Mouse (Mus musculus) spleen, adult 2 months (tissue): ENCODE results near the gene Fgfr2. TPM values are rescaled to one million over a fixed set of nuclear protein-coding genes. Genes with fewer than 3 reads are reported as not detected.

ENCODE experiments used
- DNase-seq, 2 experiments: peaks; one replicate each; pipeline versions ENCODE4 v3.0.0 to v3.0.0-alpha.2; 2012 to 2021; ENCODE audit warnings: low spot score in 2 of 2, low read depth in 1 of 2
- H3K27ac ChIP-seq: fragments of 200-500 bp; 2 replicates; pipeline ENCODE4 v1.5.1; 2012; ENCODE audit warnings: low read length, inconsistent platforms; ENCODE audit not compliant: insufficient read depth
- H3K27me3 ChIP-seq: fragments of 200-500 bp; 2 replicates; pipeline ENCODE4 v1.6.1; 2012; ENCODE audit warnings: mild to moderate bottlenecking, moderate library complexity, low read length, inconsistent platforms; ENCODE audit not compliant: control insufficient read depth, insufficient read depth
- H3K36me3 ChIP-seq: fragments of 200-500 bp; 2 replicates; pipeline ENCODE4 v1.6.1; 2012; ENCODE audit warnings: mild to moderate bottlenecking, low read length, inconsistent platforms; ENCODE audit not compliant: control insufficient read depth, insufficient read depth
- H3K4me1 ChIP-seq: fragments of 200-500 bp; 2 replicates; pipeline ENCODE4 v1.6.1; 2011; ENCODE audit warnings: inconsistent platforms; ENCODE audit not compliant: control insufficient read depth, insufficient read depth, insufficient read length
- H3K4me3 ChIP-seq: fragments of 200-500 bp; 2 replicates; pipeline ENCODE4 v1.5.1; 2011; ENCODE audit warnings: mild to moderate bottlenecking, inconsistent platforms; ENCODE audit not compliant: insufficient read depth, insufficient read length; ENCODE audit errors: extremely low read depth
- CTCF ChIP-seq: fragments of 200-500 bp; IDR thresholded peaks from 2 replicates; pipeline ENCODE4 v1.5.1; 2011; ENCODE audit warnings: mild to moderate bottlenecking, inconsistent platforms; ENCODE audit not compliant: insufficient read depth, insufficient read length, insufficient replicate concordance; ENCODE audit errors: extremely low read depth
- POLR2A ChIP-seq: fragments of 200-500 bp; IDR thresholded peaks from 2 replicates; pipeline ENCODE4 v1.6.1; 2011; ENCODE audit warnings: low read depth, low read length, inconsistent platforms
- WGBS: fragments of 180-500 bp; shearing (Covaris S2); methylation state at CpG from one replicate; pipeline ENCODE4 v1.1.7; 2018; 5-methylcytosine and 5-hydroxymethylcytosine counted together
- polyA plus RNA-seq: library from polyadenylated mRNA; depleted of rRNA; stranded (reverse); fragments of >200 nt; gene quantifications from 2 replicates; pipeline ENCODE4 v1.2.3, GENCODE M21; 2012

Fgfr2 gene
- polyA plus RNA-seq, 1 experiment, result 1.6 TPM

GRCm38 (mm10) chr7:132703515-132704309 lies 419.4 kb downstream of the Fgfr2 start:
- no peak overlapping the region for H3K4me3 ChIP-seq
- H3K36me3 ChIP-seq, result no peaks in the 10 kb centered on the region
- H3K27me3 ChIP-seq, result no peaks in the 10 kb centered on the region
- DNase-seq, result no peak
- no peak overlapping the region; the same call in 1 of the 2 replicates for H3K27ac ChIP-seq
- H3K4me1 ChIP-seq, result peaks cover 36% of the 10 kb centered on the region; the same call in 1 of the 2 replicates
- 93% methylated on average over 9 of the region's 9 CpGs for WGBS
- TF ChIP-seq CTCF, result no peak
- TF ChIP-seq POLR2A, result no peak

- no peak overlapping the region for H3K27ac ChIP-seq
Measured at GRCm38 (mm10) chr7:132702492-132703070, 420.6 kb downstream of the Fgfr2 start.

GRCm38 (mm10) chr7:132702024-132702423 lies 421.1 kb downstream of the Fgfr2 start:
- Histone ChIP-seq H3K36me3 (no peaks in the 10 kb centered on the region), H3K27me3 (no peaks in the 10 kb centered on the region), H3K4me3 (no peak overlapping the region), H3K4me1 (peaks cover 36% of the 10 kb centered on the region; the same call in 1 of the 2 replicates), H3K27ac (no peak overlapping the region)
- TF ChIP-seq CTCF (no peak), POLR2A (no peak)
- WGBS, result 84% methylated on average over 3 of the region's 3 CpGs
- no peak for DNase-seq

More at GRCm38 (mm10) chr7:132702492-132703070, 420.6 kb downstream of the Fgfr2 start:
- Histone ChIP-seq H3K36me3 (no peaks in the 10 kb centered on the region), H3K4me3 (no peak overlapping the region), H3K4me1 (peaks cover 36% of the 10 kb centered on the region; the same call in 1 of the 2 replicates), H3K27me3 (no peaks in the 10 kb centered on the region)
- DNase-seq, result no peak
- WGBS, result 54% methylated on average over 5 of the region's 5 CpGs
- TF ChIP-seq CTCF (no peak), POLR2A (no peak)

- no peak overlapping the region for H3K4me3 ChIP-seq
- 97% methylated on average over 3 of the region's 3 CpGs for WGBS
- no peak for DNase-seq
- no peaks in the 10 kb centered on the region for H3K36me3 ChIP-seq
- no peak for TF ChIP-seq POLR2A
- TF ChIP-seq CTCF, result no peak
- peaks cover 36% of the 10 kb centered on the region; the same call in 1 of the 2 replicates for H3K4me1 ChIP-seq
- H3K27ac ChIP-seq, result no peak overlapping the region
- no peaks in the 10 kb centered on the region for H3K27me3 ChIP-seq
Measured at GRCm38 (mm10) chr7:132701412-132701811, 421.7 kb downstream of the Fgfr2 start.

- DNase-seq, result no peak
- H3K4me3 ChIP-seq, result no peak overlapping the region
- H3K27ac ChIP-seq, result peak overlapping the region; percentile 37
- H3K27me3 ChIP-seq, result no peaks in the 10 kb centered on the region
- H3K36me3 ChIP-seq, result no peaks in the 10 kb centered on the region
- H3K4me1 ChIP-seq, result peaks cover 36% of the 10 kb centered on the region; the same call in 1 of the 2 replicates
- WGBS, result 39% methylated on average over 4 of the region's 4 CpGs
- TF ChIP-seq POLR2A, result no peak
- no peak for TF ChIP-seq CTCF
Measured at GRCm38 (mm10) chr7:132700107-132700506, 423.0 kb downstream of the Fgfr2 start.

GRCm38 (mm10) chr7:132699639-132700038 lies 423.5 kb downstream of the Fgfr2 start:
- Histone ChIP-seq H3K27ac (0 out of 2 replicates have a peak overlapping the region, but pooled peaks have one; percentile 37), H3K27me3 (no peaks in the 10 kb centered on the region), H3K36me3 (no peaks in the 10 kb centered on the region), H3K4me1 (peaks cover 36% of the 10 kb centered on the region; the same call in 1 of the 2 replicates), H3K4me3 (no peak overlapping the region)
- peak in 1 of 2 experiments; percentile 36 for DNase-seq
- no peak for TF ChIP-seq POLR2A
- no peak for TF ChIP-seq CTCF

- Histone ChIP-seq H3K36me3 (no peaks in the 10 kb centered on the region), H3K4me1 (peaks cover 32% of the 10 kb centered on the region; the same call in 1 of the 2 replicates), H3K4me3 (no peak overlapping the region), H3K27me3 (no peaks in the 10 kb centered on the region), H3K27ac (no peak overlapping the region)
- TF ChIP-seq POLR2A (no peak), CTCF (no peak)
- no peak for DNase-seq
- WGBS, result 37% methylated on average over 4 of the region's 4 CpGs
Measured at GRCm38 (mm10) chr7:132699165-132699564, 424.0 kb downstream of the Fgfr2 start.
